Mouse (Mus musculus) monocyte, adult 5-6 weeks (primary cell): ENCODE data around the gene Myh13. TPM values are rescaled to one million over a fixed set of nuclear protein-coding genes. Genes with fewer than 3 reads are reported as not detected.

Experiments
- ATAC-seq: fragments of 153-309, 156-312 bp; replicated peaks from 2 replicates; pipeline ENCODE4 v1.8.0; 2017; ENCODE audit warnings: mild to moderate bottlenecking; ENCODE audit not compliant: low TSS enrichment, insufficient number of reproducible peaks, severe bottlenecking, poor library complexity, low FRiP score
- total RNA-seq: library from RNA; stranded (forward); fragments of 200-1000, 200-491, 200-594 nt; gene quantifications from 3 replicates; pipeline ENCODE4 v1.2.3, GENCODE M21; 2017

Gene Myh13
- total RNA-seq, result not detected in 3 replicates

DNA sequence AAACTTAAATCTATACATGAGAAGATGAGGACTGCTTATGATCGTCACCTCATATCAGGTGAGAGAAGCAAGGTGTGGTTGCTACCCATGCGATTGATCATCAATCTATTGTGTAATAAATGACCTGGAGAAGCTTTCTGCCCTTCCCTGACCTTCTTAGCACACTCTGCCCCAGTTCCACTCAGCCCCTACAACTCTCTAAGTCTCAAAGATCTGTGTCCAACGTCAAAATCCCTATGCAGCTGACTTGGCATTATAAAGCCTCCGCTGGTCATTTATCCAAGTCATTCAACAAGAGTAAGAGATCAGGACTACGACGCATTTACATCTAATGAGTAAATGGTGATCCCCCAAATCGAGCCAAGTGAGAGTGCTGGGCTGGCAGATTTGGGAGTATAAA is at the start of gene Myh13:
Gene Myh13, plus strand, starts transcription at position 301 of the 400 bp plus-strand sequence.
- no peak for ATAC-seq

DNA sequence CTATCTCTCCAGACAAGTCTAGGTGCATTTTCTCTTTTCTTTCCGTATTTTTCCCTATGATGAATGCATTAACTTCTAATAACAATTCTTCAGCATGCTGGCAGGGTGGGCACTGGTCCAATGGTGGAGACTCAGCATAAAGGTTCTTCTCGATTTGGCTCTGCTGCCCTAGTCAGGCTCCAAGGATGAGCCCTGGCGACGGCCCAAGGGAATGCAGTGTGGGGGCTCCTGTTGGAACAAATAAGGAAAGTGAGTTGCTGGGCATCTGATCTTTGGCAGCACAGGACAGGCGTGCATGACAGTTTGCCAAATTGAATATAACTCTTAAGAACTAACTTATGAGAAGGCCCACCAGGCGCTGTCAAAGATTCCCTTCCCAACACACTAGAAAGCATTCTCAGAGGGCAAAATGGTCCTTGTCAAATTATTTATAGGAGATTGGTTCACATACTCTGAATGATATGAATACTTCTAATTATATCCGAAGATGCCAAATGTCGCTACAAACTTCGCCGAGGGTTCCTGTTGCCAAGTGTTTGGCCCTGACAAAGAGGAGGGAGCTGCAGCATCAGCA is 44.8 kb upstream of the Myh13 start, which contains the start of gene Myh8:
Gene Myh8, plus strand, starts transcription at position 524 of the 574 bp plus-strand sequence.
- ATAC-seq, result no peak

DNA sequence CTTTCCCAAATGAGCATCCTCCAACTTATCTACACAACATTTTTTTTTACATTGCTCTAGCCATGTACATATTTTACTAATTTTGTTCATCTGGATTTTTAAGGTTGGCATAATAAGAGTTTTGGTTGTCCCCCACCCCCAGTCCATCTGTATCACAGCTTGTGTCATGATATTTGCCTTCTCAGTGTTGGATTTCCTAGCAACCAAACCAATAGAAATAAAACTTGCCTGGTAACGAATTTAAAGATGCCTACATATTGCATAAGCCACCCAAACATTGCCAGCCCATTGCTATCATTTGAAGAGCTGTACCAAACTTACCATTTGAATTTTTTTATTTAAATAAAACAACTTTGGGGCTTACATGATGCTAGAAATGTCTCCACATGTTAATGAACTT is 28.0 kb upstream of the Myh13 start:
- no peak for ATAC-seq

GRCm38 (mm10) chr11:67313733-67314452 is 7.6 kb upstream of the Myh13 start:
- ATAC-seq, result no peak

GRCm38 (mm10) chr11:67326536-67326935 is 5.1 kb downstream of the Myh13 start:
- no peak for ATAC-seq

- no peak for ATAC-seq
These were observed 23.1 kb downstream of the Myh13 start for GRCm38 (mm10) chr11:67344556-67344955.

- no peak for ATAC-seq
These were observed 23.9 kb downstream of the Myh13 start for GRCm38 (mm10) chr11:67345186-67345855.

DNA sequence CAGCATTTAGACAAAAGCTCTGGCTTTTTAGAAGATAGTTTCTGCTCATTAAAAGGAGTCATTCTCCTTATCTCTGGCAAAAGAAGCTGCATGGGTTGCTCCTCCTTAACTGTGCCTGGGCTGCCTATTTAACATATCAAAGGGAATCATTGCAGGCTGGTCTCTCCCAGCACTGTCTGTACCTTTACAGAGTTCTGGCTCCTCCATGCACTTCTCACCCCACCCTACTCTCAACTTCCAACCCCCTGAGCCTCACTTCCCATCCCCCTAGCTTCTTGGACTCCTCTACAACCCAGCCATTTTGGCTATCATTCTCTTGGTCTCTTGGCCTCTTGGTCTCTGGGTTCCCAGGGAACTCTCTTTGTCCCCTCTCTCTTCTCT is 24.4 kb downstream of the Myh13 start:
- ATAC-seq, result no peak

GRCm38 (mm10) chr11:67350153-67350768 is 28.8 kb downstream of the Myh13 start:
- 0 out of 2 replicates have a peak, but pooled peaks have one; percentile 50 for ATAC-seq

GRCm38 (mm10) chr11:67353011-67353410 is 31.6 kb downstream of the Myh13 start:
- no peak for ATAC-seq

GRCm38 (mm10) chr11:67358031-67358430 is 36.6 kb downstream of the Myh13 start:
- ATAC-seq, result no peak

DNA sequence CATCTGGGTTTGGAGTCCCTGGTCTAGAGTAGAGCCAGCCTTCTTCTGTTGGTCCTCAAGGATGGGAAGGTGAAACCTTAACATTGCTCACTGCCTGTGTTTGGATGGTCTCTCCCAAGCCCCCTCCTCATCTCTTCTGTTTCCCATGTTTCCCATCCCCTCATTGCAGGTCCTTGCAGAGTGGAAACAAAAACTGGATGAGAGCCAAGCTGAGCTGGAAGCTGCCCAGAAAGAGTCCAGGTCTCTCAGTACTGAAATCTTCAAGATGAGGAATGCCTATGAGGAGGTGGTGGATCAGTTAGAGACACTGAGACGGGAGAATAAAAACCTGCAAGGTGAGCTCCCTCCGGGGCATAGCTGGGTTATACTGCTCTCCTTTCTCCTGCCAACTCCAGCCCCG is 40.8 kb downstream of the Myh13 start:
- no peak for ATAC-seq

DNA sequence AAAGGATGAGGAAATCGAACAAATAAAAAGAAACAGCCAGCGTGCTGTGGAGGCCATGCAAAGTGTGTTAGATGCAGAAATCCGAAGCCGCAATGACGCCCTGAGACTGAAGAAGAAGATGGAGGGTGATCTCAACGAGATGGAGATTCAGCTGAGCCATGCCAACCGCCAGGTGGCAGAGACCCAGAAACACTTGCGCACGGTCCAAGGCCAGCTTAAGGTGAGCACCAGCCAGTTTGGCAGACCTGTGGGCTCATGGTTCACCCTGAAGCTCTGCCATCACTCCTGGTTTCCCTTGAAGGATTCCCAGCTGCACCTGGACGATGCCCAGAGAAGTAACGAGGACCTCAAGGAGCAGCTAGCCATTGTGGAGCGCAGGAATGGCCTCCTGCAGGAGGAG is 43.1 kb downstream of the Myh13 start:
- ATAC-seq, result no peak

GRCm38 (mm10) chr11:67364986-67365721 is 43.7 kb downstream of the Myh13 start:
- ATAC-seq, result no peak

GRCm38 (mm10) chr11:67366936-67367335 is 45.5 kb downstream of the Myh13 start:
- ATAC-seq, result no peak

DNA sequence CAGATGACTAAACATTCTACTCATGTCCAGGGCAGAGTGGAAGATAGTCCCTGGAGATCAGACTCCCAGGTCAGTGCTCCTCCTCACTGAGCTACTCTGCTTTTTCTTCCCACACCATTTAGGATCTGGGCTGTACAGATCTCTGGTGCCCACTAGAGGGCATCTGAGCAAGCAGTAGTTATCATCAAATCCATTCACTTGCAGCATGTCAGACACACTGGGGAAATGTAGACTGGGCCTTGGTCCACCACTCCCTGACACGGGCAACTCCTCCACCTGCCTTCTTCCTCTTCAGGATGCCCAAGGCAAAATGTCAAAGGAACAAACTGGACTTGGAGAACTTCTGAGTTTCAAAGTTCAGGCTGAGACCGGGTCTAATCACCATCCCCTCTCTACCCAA is 51.9 kb downstream of the Myh13 start:
- ATAC-seq, result 0 out of 2 replicates have a peak, but pooled peaks have one; percentile 35

DNA sequence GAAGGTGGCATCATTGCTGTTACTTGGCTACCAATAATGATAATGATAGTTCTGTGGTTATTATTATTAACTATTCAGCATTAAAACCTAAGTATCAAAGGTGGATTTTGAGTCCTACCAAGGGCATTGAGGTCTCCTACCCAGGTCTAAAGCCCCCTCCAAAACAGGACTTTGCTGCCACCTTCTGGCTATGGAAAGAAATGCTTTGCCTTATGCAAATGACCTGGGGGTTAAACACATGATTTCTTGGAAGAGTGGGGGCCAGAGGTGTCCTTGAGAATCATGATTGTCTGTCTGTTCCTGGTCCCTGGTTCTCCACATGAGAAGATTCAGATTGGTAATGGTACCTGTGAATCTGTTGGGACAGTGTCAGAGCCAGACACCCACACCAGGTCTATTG is 54.9 kb downstream of the Myh13 start:
- no peak for ATAC-seq

- ATAC-seq, result no peak
These were observed 58.4 kb downstream of the Myh13 start for GRCm38 (mm10) chr11:67379703-67380510.
